Mouse (Mus musculus): ENCODE results near the gene Kat5. TPM values are rescaled to one million over a fixed set of nuclear protein-coding genes. Genes with fewer than 3 reads are reported as not detected.
A peak's percentile ranks its signal among the peaks of the same experiment; 100 is the strongest.

Gene Kat5
- polyA plus RNA-seq, 1 experiment from 2014 or later = 25.5 TPM

DNA sequence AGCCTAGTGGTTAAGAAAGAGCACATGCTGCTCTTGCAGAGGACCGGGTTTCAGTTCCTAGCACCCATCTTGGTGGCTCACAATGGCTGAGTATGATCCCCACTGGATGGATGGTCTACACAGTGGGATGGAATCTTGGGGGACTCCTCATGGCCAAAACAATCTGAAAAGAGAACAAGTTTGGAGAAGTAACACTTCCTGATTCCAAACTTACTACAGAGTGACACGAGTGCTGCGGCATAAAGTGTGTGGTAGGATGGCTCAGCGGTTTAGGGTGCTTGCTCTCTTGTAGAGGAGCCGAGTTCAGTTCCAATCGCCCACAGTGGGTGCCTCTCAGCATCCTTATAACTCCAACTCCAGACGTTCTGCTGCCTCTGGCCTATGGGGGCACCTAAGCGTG is 15.3 kb upstream of the Kat5 start:
- Histone ChIP-seq H3K27me3 (ENCODE audit: insufficient read depth, low read length) (no peaks in the 10 kb centered on the region), H3K36me3 (ENCODE audit: insufficient read depth) (no peaks in the 10 kb centered on the region), H3K27ac (ENCODE audit: low read depth) (no peak overlapping the region), H3K4me2 (no peak overlapping the region), H3K9ac (no peak overlapping the region), H3K4me3 (ENCODE audit: low read depth, low read length) (no peak overlapping the region), H3K4me1 (ENCODE audit: insufficient read depth) (no peaks in the 10 kb centered on the region), H3K9me3 (ENCODE audit: low read depth, low read length) (no peaks in the 10 kb centered on the region)
- TF ChIP-seq CTCF (IDR thresholded peaks at IDR 0.05; ENCODE audit: low read depth) = no peak
- ATAC-seq (ENCODE audit: insufficient read depth) (no peak), DNase-seq (no peak)
- WGBS = 83% methylated on average over 8 of the region's 8 CpGs

DNA sequence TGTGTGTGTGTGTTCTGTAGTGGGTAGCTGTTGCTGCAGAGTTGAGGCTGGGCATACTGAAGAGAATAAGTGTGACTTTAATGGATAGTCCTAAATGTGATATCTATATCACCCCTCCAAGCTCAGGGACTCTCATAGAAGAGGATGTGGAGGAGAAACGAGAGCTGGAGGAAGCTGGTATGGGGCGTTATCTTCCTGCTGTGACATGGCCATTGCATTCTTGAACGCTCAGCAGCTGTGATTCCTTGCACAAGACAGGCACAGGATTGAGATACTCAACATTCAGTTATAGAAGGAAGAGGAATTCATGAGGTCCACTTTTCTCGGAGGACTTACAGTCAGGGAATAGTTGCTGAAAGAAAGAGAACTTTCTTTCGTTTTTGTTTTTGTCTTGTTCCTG is 11.8 kb upstream of the Kat5 start:
- WGBS = 66% methylated on average over 5 of the region's 5 CpGs
- H3K27ac ChIP-seq (ENCODE audit: low read depth) = no peak overlapping the region
- no peaks in the 10 kb centered on the region for H3K4me1 ChIP-seq (ENCODE audit: insufficient read depth)
- DNase-seq (no peak), ATAC-seq (ENCODE audit: insufficient read depth) (no peak)
- no peak overlapping the region for H3K9ac ChIP-seq
- no peaks in the 10 kb centered on the region for H3K36me3 ChIP-seq (ENCODE audit: insufficient read depth)
- H3K4me2 ChIP-seq = no peak overlapping the region
- H3K4me3 ChIP-seq (ENCODE audit: low read depth, low read length) = no peak overlapping the region
- H3K9me3 ChIP-seq (ENCODE audit: low read depth, low read length) = no peaks in the 10 kb centered on the region
- TF ChIP-seq CTCF (IDR thresholded peaks at IDR 0.05; ENCODE audit: low read depth) = no peak
- no peaks in the 10 kb centered on the region for H3K27me3 ChIP-seq (ENCODE audit: insufficient read depth, low read length)

DNA sequence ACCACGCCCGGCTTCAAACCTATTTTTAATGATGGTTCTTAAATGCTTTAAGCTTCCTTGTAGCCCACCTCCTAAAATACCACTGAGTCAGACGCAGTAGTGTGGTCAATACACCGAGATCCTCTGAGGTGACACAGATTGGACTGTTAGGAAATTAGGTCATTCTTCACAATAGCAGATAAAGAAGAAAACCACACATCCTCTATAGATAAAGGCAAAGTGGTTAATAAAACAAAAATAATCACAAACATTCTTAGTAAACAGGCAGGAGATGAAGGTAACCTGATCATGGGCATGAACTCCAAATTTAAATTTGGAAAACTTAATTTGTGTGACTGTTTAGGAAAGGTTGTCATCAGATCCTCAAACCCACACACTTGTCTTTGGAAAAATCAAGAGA is 10.0 kb upstream of the Kat5 start:
- H3K27ac ChIP-seq (ENCODE audit: low read depth) = no peak overlapping the region
- no peak overlapping the region for H3K4me3 ChIP-seq (ENCODE audit: low read depth, low read length)
- no peaks in the 10 kb centered on the region for H3K27me3 ChIP-seq (ENCODE audit: insufficient read depth, low read length)
- DNase-seq = no peak
- no peak overlapping the region for H3K4me2 ChIP-seq
- no peaks in the 10 kb centered on the region for H3K9me3 ChIP-seq (ENCODE audit: low read depth, low read length)
- H3K4me1 ChIP-seq (ENCODE audit: insufficient read depth) = no peaks in the 10 kb centered on the region
- H3K36me3 ChIP-seq (ENCODE audit: insufficient read depth) = no peaks in the 10 kb centered on the region
- H3K9ac ChIP-seq = no peak overlapping the region
- no peak for TF ChIP-seq CTCF (IDR thresholded peaks at IDR 0.05; ENCODE audit: low read depth)
- WGBS = 82% methylated on average over 4 of the region's 4 CpGs
- no peak for ATAC-seq (ENCODE audit: insufficient read depth)

DNA sequence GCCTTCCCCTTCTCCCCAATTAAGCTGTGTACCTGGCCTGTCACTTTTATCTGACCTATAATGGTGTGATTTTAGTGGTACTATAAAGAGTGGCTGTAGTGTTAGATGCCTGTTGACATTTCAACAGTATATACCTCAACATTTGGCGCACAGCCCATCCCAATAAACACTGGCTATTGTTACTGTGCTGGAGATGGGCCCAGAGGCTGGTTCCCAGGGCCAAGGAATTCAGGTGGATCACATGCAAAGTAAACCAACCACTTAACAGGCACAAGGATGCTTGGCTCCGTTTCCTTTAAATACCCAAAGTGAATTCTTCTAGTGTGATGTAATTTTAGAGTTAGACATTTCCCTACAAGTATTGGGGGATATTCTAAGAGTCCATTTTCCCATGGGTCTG is 4.9 kb upstream of the Kat5 start:
- Histone ChIP-seq H3K4me1 (ENCODE audit: insufficient read depth) (no peaks in the 10 kb centered on the region), H3K4me2 (no peak overlapping the region), H3K4me3 (ENCODE audit: low read depth, low read length) (no peak overlapping the region), H3K27ac (ENCODE audit: low read depth) (no peak overlapping the region), H3K9ac (no peak overlapping the region), H3K36me3 (ENCODE audit: insufficient read depth) (no peaks in the 10 kb centered on the region), H3K27me3 (ENCODE audit: insufficient read depth, low read length) (no peaks in the 10 kb centered on the region), H3K9me3 (ENCODE audit: low read depth, low read length) (no peaks in the 10 kb centered on the region)
- peak; percentile 74 for DNase-seq
- 0 out of 2 replicates have a peak, but pooled peaks have one; percentile 12 for ATAC-seq (ENCODE audit: insufficient read depth)
- TF ChIP-seq CTCF (IDR thresholded peaks at IDR 0.05; ENCODE audit: low read depth) = no peak
- WGBS = 42% methylated on average over 2 of the region's 2 CpGs

DNA sequence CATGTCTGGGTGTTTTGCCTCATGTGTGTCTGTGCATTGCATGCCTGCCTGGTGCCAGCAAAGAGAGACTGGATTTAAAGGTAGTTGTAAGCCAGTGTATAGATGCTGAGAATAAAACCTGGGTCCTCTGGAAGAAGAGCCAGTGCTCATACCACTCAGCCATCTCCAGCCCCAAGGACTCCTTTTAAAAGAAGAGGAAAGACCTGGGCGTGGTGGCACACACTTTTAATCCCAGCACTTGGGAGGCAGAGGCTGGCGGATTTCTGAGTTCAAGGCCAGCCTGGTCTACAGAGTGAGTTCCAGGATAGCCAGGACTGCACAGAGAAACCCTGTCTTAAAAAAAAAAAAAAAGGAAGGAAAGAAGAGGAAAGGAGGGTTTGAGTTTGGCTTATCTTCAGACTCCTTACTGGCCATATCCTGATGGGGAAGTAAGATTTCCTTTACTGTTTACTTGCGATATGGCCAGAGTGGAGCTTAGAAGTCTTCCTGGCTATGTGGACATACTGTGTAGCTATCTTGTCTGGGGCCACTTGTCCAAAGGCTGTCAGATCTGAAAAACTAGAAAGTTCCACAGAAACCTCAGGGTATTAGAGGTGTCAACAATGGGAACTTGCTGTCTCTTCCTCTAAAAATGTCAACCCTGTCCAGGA is 2.9 kb upstream of the Kat5 start:
- H3K4me2 ChIP-seq = no peak overlapping the region
- TF ChIP-seq CTCF (IDR thresholded peaks at IDR 0.05; ENCODE audit: low read depth) = no peak
- H3K4me1 ChIP-seq (ENCODE audit: insufficient read depth) = peaks cover 6% of the 10 kb centered on the region; the same call in 1 of the 2 replicates
- no peaks in the 10 kb centered on the region for H3K9me3 ChIP-seq (ENCODE audit: low read depth, low read length)
- no peak overlapping the region for H3K4me3 ChIP-seq (ENCODE audit: low read depth, low read length)
- H3K27ac ChIP-seq (ENCODE audit: low read depth) = no peak overlapping the region
- DNase-seq (no peak), ATAC-seq (ENCODE audit: insufficient read depth) (no peak)
- H3K36me3 ChIP-seq (ENCODE audit: insufficient read depth) = peaks cover 10% of the 10 kb centered on the region
- WGBS = 66% methylated on average over 3 of the region's 3 CpGs
- no peaks in the 10 kb centered on the region for H3K27me3 ChIP-seq (ENCODE audit: insufficient read depth, low read length)
- no peak overlapping the region for H3K9ac ChIP-seq

DNA sequence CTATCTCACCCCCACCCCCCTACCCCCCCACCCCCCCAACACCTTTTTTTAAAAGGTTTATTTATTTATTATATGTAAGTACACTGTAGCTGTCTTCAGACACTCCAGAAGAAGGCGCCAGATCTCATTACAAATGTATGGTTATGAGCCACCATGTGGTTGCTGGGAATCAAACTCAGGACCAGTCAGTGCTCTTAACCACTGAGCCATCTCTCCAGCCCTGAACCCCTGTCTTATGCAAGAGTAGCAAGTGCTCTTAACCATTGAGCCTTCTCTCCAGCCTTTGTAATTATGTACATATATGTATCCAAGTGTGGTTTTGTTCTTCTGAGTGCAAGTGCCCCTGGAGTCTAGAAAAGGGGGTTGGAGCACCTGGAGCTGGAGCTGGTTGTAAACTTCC is 1.9 kb upstream of the Kat5 start:
- no peak for ATAC-seq (ENCODE audit: insufficient read depth)
- Histone ChIP-seq H3K27me3 (ENCODE audit: insufficient read depth, low read length) (no peaks in the 10 kb centered on the region), H3K9ac (no peak overlapping the region), H3K9me3 (ENCODE audit: low read depth, low read length) (no peaks in the 10 kb centered on the region), H3K4me2 (no peak overlapping the region), H3K27ac (ENCODE audit: low read depth) (no peak overlapping the region), H3K36me3 (ENCODE audit: insufficient read depth) (peaks cover 20% of the 10 kb centered on the region), H3K4me1 (ENCODE audit: insufficient read depth) (peaks cover 6% of the 10 kb centered on the region; the same call in 1 of the 2 replicates), H3K4me3 (ENCODE audit: low read depth, low read length) (no peak overlapping the region)
- TF ChIP-seq CTCF (IDR thresholded peaks at IDR 0.05; ENCODE audit: low read depth) = no peak
- 81% methylated on average over 1 of the region's 1 CpGs for WGBS
- DNase-seq = no peak

DNA sequence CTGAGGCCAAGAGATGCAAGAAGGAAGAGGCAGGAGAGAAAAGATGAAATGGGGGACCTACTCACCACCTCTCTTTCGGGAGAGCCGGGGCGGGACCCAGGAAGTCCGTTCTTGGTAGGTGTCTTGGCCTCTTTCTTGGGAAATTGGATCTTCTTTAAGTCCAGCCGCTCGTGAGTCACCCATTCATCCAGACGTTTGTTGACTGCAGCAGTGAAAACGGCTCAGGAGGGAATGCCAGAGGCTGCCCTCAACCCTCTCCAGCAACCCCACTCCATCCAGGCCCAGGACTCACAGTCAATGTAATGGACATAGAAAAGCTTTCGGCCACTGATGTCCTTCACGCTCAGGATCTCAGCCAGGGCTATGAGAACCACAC is 878 bp downstream of the Kat5 start:
- ATAC-seq (ENCODE audit: insufficient read depth) (no peak), DNase-seq (no peak)
- Histone ChIP-seq H3K4me2 (peak overlapping the region; percentile 66), H3K27me3 (ENCODE audit: insufficient read depth, low read length) (no peaks in the 10 kb centered on the region), H3K4me3 (ENCODE audit: low read depth, low read length) (peak overlapping the region; percentile 68), H3K9ac (peak overlapping the region; percentile 79), H3K27ac (ENCODE audit: low read depth) (peak overlapping the region; percentile 99), H3K4me1 (ENCODE audit: insufficient read depth) (peaks cover 6% of the 10 kb centered on the region; the same call in 1 of the 2 replicates), H3K36me3 (ENCODE audit: insufficient read depth) (peaks cover 48% of the 10 kb centered on the region), H3K9me3 (ENCODE audit: low read depth, low read length) (no peaks in the 10 kb centered on the region)
- WGBS = 49% methylated on average over 10 of the region's 10 CpGs
- no peak for TF ChIP-seq CTCF (IDR thresholded peaks at IDR 0.05; ENCODE audit: low read depth)

Data from lung, embryonic 14.5 days (tissue).